Mouse (Mus musculus) stomach, postnatal 0 days (tissue): Measurements from ENCODE around the gene Ngdn.

Experiments used
- CTCF ChIP-seq: IDR thresholded peaks from 2 replicates; pipeline ENCODE4 v1.5.1; 2016; ENCODE audit warnings: antibody characterized with exemption, low read depth, mild to moderate bottlenecking, moderate library complexity
- EP300 ChIP-seq: optimal IDR thresholded peaks from 2 replicates; pipeline ENCODE3; 2016; ENCODE audit warnings: antibody characterized with exemption

GRCm38 (mm10) chr14:55028333-55028835 lies 13.1 kb downstream of the Ngdn start:
- TF ChIP-seq CTCF = no peak
- no peak for TF ChIP-seq EP300
